Mouse (Mus musculus) lung, adult 18-20 months (tissue): ENCODE measurements around the gene Megf11.
A peak's percentile ranks its signal among the peaks of the same experiment; 100 is the strongest.

Experiments used
- DNase-seq, 2 experiments: peaks; one replicate each; pipeline ENCODE4 v3.0.0; 2022; ENCODE audit warnings: mixed read lengths in 2 of 2

Megf11 gene

GRCm38 (mm10) chr9:64385511-64386465, at the start of gene Megf11:
Megf11 (plus strand) TSS chr9:64385626.
- DNase-seq: no peak

- no peak for DNase-seq
These were observed 49.6 kb upstream of the Megf11 start for GRCm38 (mm10) chr9:64335825-64336224.

- DNase-seq: no peak
These were observed 46.1 kb upstream of the Megf11 start for GRCm38 (mm10) chr9:64339361-64339760.

- DNase-seq: peak; percentile 73 to 75
These were observed 44.8 kb upstream of the Megf11 start for GRCm38 (mm10) chr9:64340351-64341253.

- DNase-seq: no peak
These were observed 44.2 kb upstream of the Megf11 start, which contains the start of gene Dis3l for GRCm38 (mm10) chr9:64341254-64341566. Dis3l (minus strand) TSS chr9:64341288.

- DNase-seq: peak in 1 of 2 experiments; percentile 3
These were observed 43.8 kb upstream of the Megf11 start for GRCm38 (mm10) chr9:64341671-64342070.

GRCm38 (mm10) chr9:64343656-64344055, 41.8 kb upstream of the Megf11 start:
- no peak for DNase-seq

- DNase-seq: no peak
These were observed 39.5 kb upstream of the Megf11 start for GRCm38 (mm10) chr9:64345931-64346330.

GRCm38 (mm10) chr9:64347377-64347776, 38.0 kb upstream of the Megf11 start:
- no peak for DNase-seq

- DNase-seq: no peak
These were observed 35.9 kb upstream of the Megf11 start for GRCm38 (mm10) chr9:64349490-64349889.

GRCm38 (mm10) chr9:64351191-64351590, 34.2 kb upstream of the Megf11 start:
- no peak for DNase-seq

GRCm38 (mm10) chr9:64355627-64356026, 29.8 kb upstream of the Megf11 start:
- no peak for DNase-seq

GRCm38 (mm10) chr9:64361231-64361950, 24.0 kb upstream of the Megf11 start:
- no peak for DNase-seq

- DNase-seq: no peak
These were observed 15.6 kb upstream of the Megf11 start for GRCm38 (mm10) chr9:64369871-64370270.

- no peak for DNase-seq
These were observed 14.1 kb upstream of the Megf11 start for GRCm38 (mm10) chr9:64371305-64371819.

- DNase-seq: no peak
These were observed 9.0 kb upstream of the Megf11 start for GRCm38 (mm10) chr9:64376380-64376779.

GRCm38 (mm10) chr9:64383021-64383788, 2.2 kb upstream of the Megf11 start:
- DNase-seq: peak; percentile 8 to 39

GRCm38 (mm10) chr9:64386466-64387211, 1.2 kb downstream of the Megf11 start:
- DNase-seq: no peak

GRCm38 (mm10) chr9:64389576-64390292, 4.3 kb downstream of the Megf11 start:
- DNase-seq: no peak

- peak; percentile 70 to 75 for DNase-seq
These were observed 8.6 kb downstream of the Megf11 start for GRCm38 (mm10) chr9:64393914-64394596.
